Mouse (Mus musculus) liver, adult 2 months (tissue): ENCODE measurements around the gene Hoxc8.

Experiments
- CTCF ChIP-seq: fragments of 200-500 bp; IDR thresholded peaks from 2 replicates; pipeline ENCODE4 v1.5.1; 2011; ENCODE audit warnings: low read depth, low read length, control low read depth
- POLR2A ChIP-seq: fragments of 200-500 bp; IDR thresholded peaks from 2 replicates; pipeline ENCODE4 v1.6.1; 2011; ENCODE audit warnings: low read length, control low read depth; ENCODE audit not compliant: insufficient read depth; ENCODE audit errors: extremely low read depth

GRCm38 (mm10) chr15:103020899-103021418 lies 30.6 kb downstream of the Hoxc8 start:
- TF ChIP-seq CTCF (no peak), POLR2A (no peak)
